Mouse (Mus musculus) cerebellum, postnatal 14 days (tissue): ENCODE measurements around the gene Dtd1.
A peak's percentile ranks its signal among the peaks of the same experiment; 100 is the strongest.

Experiments
- DNase-seq, 2 experiments: peaks; one replicate each; pipeline ENCODE4 v3.0.0; 2021; ENCODE audit warnings: mixed read lengths in 2 of 2

Dtd1 gene

GRCm38 (mm10) chr2:144641991-144642390, 42.3 kb downstream of the Dtd1 start:
- no peak for DNase-seq

- no peak for DNase-seq
Measured at GRCm38 (mm10) chr2:144646360-144646759, 46.7 kb downstream of the Dtd1 start.

GRCm38 (mm10) chr2:144647151-144647550, 47.5 kb downstream of the Dtd1 start:
- DNase-seq: no peak

- DNase-seq: no peak
Measured at GRCm38 (mm10) chr2:144649960-144650359, 50.3 kb downstream of the Dtd1 start.

GRCm38 (mm10) chr2:144652841-144653240, 53.1 kb downstream of the Dtd1 start:
- DNase-seq: no peak

- no peak for DNase-seq
Measured at GRCm38 (mm10) chr2:144655307-144655706, 55.6 kb downstream of the Dtd1 start.

GRCm38 (mm10) chr2:144668507-144668906, 68.8 kb downstream of the Dtd1 start:
- DNase-seq: no peak

- no peak for DNase-seq
Measured at GRCm38 (mm10) chr2:144670289-144670930, 70.7 kb downstream of the Dtd1 start.

- no peak for DNase-seq
Measured at GRCm38 (mm10) chr2:144672397-144672796, 72.7 kb downstream of the Dtd1 start.

GRCm38 (mm10) chr2:144676546-144677228, 77.0 kb downstream of the Dtd1 start:
- DNase-seq: no peak

GRCm38 (mm10) chr2:144677229-144677571, 77.5 kb downstream of the Dtd1 start:
- peak; percentile 19 to 36 for DNase-seq

- DNase-seq: no peak
Measured at GRCm38 (mm10) chr2:144678779-144679178, 79.1 kb downstream of the Dtd1 start.

GRCm38 (mm10) chr2:144679394-144679793, 79.7 kb downstream of the Dtd1 start:
- DNase-seq: no peak

- DNase-seq: no peak
Measured at GRCm38 (mm10) chr2:144692219-144692732, 92.6 kb downstream of the Dtd1 start.

GRCm38 (mm10) chr2:144692777-144693176, 93.1 kb downstream of the Dtd1 start:
- no peak for DNase-seq

- DNase-seq: no peak
Measured at GRCm38 (mm10) chr2:144694923-144695322, 95.2 kb downstream of the Dtd1 start.

GRCm38 (mm10) chr2:144698046-144698445, 98.3 kb downstream of the Dtd1 start:
- DNase-seq: no peak

GRCm38 (mm10) chr2:144700608-144701007, 100.9 kb downstream of the Dtd1 start:
- DNase-seq: no peak

- DNase-seq: no peak
Measured at GRCm38 (mm10) chr2:144701415-144702149, 101.9 kb downstream of the Dtd1 start.

- no peak for DNase-seq
Measured at GRCm38 (mm10) chr2:144709285-144709684, 109.6 kb downstream of the Dtd1 start.

- DNase-seq: no peak
Measured at GRCm38 (mm10) chr2:144709704-144710103, 110.0 kb downstream of the Dtd1 start.

GRCm38 (mm10) chr2:144714596-144714995, 114.9 kb downstream of the Dtd1 start:
- DNase-seq: no peak

- DNase-seq: no peak
Measured at GRCm38 (mm10) chr2:144715211-144715768, 115.6 kb downstream of the Dtd1 start.
